Mouse (Mus musculus): ENCODE data around the gene Relb.
"Not testable (repeated sequence)": the region's sequence is repeated elsewhere in the genome, so short reads cannot be mapped to it uniquely, and the experiment has no call there.

Gene Relb

GRCm38 (mm10) chr7:19632275-19632674 lies 3.0 kb upstream of the Relb start:
- no peak for DNase-seq (ENCODE audit: low read depth, low spot score)

- DNase-seq (ENCODE audit: low read depth, low spot score) = peak; percentile 89
These were observed 490 bp downstream of the Relb start for GRCm38 (mm10) chr7:19628536-19629360.

- no peak for DNase-seq (ENCODE audit: low read depth, low spot score)
These were observed 1.1 kb downstream of the Relb start for GRCm38 (mm10) chr7:19628192-19628535.

- no peak for DNase-seq (ENCODE audit: low read depth, low spot score)
These were observed 1.5 kb downstream of the Relb start for GRCm38 (mm10) chr7:19627721-19628120.

GRCm38 (mm10) chr7:19623433-19623832 lies 5.8 kb downstream of the Relb start:
- DNase-seq (ENCODE audit: low read depth, low spot score) = no peak

- no peak for DNase-seq (ENCODE audit: low read depth, low spot score)
These were observed 7.0 kb downstream of the Relb start for GRCm38 (mm10) chr7:19622241-19622640.

GRCm38 (mm10) chr7:19620811-19621210 lies 8.4 kb downstream of the Relb start:
- no peak for DNase-seq (ENCODE audit: low read depth, low spot score)

GRCm38 (mm10) chr7:19619004-19619801 lies 10.0 kb downstream of the Relb start:
- peak; percentile 85 for DNase-seq (ENCODE audit: low read depth, low spot score)

GRCm38 (mm10) chr7:19615036-19615577 lies 14.1 kb downstream of the Relb start:
- no peak for DNase-seq (ENCODE audit: low read depth, low spot score)

- DNase-seq (ENCODE audit: low read depth, low spot score) = no peak
These were observed 18.3 kb downstream of the Relb start for GRCm38 (mm10) chr7:19610969-19611368.

- DNase-seq (ENCODE audit: low read depth, low spot score) = no peak
These were observed 19.5 kb downstream of the Relb start for GRCm38 (mm10) chr7:19609641-19610332.

GRCm38 (mm10) chr7:19607291-19607690 lies 21.9 kb downstream of the Relb start:
- DNase-seq (ENCODE audit: low read depth, low spot score) = no peak

GRCm38 (mm10) chr7:19604606-19605214 lies 24.5 kb downstream of the Relb start:
- not testable (repeated sequence) for DNase-seq (ENCODE audit: low read depth, low spot score)

GRCm38 (mm10) chr7:19603849-19604605 lies 25.2 kb downstream of the Relb start, which contains the start of gene Clasrp:
Gene Clasrp (minus strand): TSS chr7:19604486.
- peak; percentile 94 for DNase-seq (ENCODE audit: low read depth, low spot score)

- no peak for DNase-seq (ENCODE audit: low read depth, low spot score)
These were observed 26.2 kb downstream of the Relb start for GRCm38 (mm10) chr7:19603055-19603454.

GRCm38 (mm10) chr7:19600562-19600961 lies 28.7 kb downstream of the Relb start:
- DNase-seq (ENCODE audit: low read depth, low spot score) = no peak

GRCm38 (mm10) chr7:19593061-19593730 lies 36.0 kb downstream of the Relb start:
- DNase-seq (ENCODE audit: low read depth, low spot score) = no peak

- peak; percentile 82 for DNase-seq (ENCODE audit: low read depth, low spot score)
These were observed 39.3 kb downstream of the Relb start for GRCm38 (mm10) chr7:19589917-19590316.

- DNase-seq (ENCODE audit: low read depth, low spot score) = peak; percentile 62
These were observed 40.0 kb downstream of the Relb start for GRCm38 (mm10) chr7:19589207-19589606.

- DNase-seq (ENCODE audit: low read depth, low spot score) = no peak
These were observed 43.0 kb downstream of the Relb start for GRCm38 (mm10) chr7:19586269-19586668.

Measured in forelimb bud, embryonic 11.5 days (tissue).